Mouse (Mus musculus) cerebellum, adult 18-20 months (tissue): ENCODE results near the gene 4931428F04Rik.

ENCODE experiments used
- DNase-seq, 2 experiments: peaks; one replicate each; pipeline ENCODE4 v3.0.0; 2021

The 4931428F04Rik gene

DNA sequence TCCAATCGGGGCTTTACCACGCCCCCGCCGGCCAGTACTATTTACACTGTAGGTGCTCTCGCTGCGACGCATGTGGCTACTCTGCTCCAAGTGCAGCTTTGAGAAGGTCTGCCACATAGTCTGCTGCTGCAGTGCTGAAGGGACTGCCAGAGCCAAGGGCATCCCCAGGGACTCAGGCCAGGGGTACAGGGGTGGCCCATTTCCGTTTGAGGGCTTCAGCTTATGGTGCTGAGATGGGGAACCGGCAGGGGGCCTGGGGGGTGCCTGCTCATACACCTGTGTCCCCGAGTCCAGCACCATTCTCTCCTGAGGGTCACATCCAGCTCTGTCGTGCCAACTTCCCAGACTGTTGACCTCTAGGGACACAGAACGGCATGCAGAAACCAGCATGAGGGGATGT, 4.2 kb downstream of the 4931428F04Rik start:
- DNase-seq: no peak

DNA sequence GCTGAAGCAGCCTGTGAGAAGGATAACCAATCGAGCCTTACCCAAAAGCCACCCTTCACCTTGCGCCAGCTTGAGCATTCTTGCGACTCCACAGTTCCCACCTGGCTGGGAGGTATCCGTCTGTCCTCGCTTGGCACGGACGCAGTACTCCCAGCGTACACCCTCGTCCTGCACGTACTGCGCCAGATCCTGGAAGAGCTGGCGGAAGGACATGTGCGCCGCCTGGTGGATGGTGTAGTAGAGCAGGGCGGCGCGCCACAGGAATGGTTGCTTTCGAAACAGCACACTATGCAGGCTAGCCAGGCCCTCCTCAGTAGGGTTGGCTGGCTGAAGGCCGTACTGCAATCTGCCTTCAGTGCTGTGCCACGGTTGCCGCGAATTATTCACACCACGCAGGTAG, 6.6 kb downstream of the 4931428F04Rik start:
- peak; percentile 60 to 73 for DNase-seq

DNA sequence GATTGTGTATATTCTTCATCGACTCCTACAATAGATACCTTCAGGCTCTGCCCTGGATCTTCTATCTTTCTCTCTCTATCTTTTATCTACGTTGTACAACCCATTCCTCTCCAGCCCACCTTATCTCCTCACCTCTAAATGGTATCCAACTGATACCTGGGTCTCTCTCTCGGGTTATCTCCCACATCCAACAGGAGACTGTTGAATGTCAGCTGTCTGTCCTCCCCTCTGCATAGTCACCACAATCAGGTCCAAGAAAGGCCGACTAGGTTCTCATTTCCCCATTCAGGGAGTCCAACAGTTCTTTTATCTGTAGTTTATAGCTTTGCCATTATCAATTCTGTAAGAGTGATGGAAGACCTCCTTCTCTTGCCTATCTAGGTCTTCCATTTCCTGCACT, 7.4 kb downstream of the 4931428F04Rik start:
- DNase-seq: no peak

DNA sequence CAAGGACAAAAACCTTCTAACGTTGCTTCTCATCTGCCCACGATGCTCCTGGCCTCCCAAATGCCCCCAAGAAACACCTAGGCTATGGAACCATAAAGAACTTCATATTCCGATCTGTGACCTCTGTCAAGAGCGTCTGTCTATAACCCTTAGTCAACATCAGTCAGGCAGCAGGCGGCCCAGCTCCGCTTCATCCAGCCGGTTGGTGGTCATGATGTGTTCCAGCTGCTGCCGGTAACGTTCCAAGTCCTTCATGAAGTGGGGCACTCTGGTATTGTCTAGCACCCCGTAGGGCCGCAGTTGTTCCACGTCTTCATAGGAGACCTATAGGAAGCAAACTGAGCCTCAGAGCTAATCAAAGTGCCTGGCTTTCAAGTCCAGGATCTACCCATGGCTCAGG, 7.8 kb downstream of the 4931428F04Rik start:
- no peak for DNase-seq

DNA sequence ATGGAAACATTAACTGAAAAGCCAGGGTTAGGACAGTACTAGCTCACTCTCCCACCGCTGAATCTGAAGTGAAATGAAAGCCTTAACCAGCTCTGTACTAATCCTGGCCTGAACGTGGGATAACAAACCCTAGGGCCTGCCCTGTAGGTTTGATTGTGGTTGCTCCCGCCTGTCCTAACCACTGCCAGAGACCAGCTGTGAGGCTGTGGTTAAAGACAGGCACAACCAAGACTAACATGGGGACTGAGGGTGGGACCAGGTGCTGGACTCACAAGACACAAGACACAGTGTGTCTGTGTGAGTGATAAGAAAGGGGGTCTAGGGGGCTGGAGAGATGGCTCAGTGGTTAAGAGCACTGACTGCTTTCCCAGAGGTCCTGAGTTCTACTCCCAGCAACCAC, 9.1 kb downstream of the 4931428F04Rik start:
- DNase-seq: no peak

DNA sequence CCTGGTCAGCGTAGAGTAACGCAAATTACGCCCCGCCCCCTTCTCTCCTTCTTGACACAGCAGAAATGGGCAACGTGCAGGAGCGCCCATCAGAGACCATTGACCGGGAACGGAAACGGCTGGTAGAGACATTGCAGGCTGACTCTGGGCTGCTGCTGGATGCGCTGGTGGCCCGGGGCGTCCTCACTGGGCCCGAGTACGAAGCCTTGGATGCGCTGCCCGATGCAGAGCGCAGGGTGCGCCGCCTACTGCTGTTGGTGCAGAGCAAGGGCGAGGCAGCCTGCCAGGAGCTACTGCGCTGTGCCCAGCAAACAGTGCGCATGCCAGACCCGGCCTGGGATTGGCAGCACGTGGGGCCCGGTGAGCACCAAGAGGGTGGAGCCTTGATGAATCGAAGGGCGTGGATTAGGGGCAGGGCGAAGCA, 10.7 kb downstream of the 4931428F04Rik start:
- DNase-seq: peak; percentile 94

DNA sequence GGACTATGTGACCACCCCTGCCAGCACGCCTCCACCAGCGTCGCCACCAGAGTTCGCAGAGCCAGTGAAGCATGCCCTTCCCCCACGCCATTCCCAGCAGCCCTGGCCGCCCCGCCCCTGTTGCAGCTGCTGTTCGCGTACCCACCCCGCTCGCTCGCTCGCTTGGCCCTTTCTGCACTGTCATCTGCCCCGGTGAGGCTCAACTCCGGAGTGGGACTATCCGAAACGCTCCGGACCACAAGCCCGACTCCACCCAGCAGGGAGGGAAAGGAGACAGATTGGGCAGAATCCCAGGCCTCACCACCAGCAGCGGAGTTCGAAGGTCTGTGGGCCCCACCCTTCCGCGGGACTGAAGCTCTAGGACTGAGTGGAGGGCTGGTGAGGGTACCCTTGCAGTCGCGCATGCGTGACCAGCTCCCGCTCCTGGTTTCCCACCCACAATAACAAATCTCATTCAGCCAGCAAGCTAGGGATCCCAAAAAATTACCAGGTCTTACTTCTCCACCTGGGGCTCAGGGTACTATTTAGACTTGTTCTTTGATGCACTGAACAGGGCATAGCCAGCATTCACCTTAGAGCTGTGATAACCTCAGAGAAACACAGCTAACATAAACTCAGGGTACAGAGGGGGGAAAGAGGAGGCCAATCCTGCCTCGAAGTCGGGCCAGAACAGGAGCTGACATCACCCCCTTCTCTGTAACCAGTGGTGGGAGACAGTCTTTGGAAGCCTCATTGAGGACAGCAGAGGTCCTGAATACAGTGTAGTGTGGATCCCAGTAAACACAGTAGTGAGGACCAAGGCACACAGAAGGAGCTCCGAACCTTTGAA, 13.2 kb downstream of the 4931428F04Rik start:
- DNase-seq: peak in 1 of 2 experiments; percentile 43

DNA sequence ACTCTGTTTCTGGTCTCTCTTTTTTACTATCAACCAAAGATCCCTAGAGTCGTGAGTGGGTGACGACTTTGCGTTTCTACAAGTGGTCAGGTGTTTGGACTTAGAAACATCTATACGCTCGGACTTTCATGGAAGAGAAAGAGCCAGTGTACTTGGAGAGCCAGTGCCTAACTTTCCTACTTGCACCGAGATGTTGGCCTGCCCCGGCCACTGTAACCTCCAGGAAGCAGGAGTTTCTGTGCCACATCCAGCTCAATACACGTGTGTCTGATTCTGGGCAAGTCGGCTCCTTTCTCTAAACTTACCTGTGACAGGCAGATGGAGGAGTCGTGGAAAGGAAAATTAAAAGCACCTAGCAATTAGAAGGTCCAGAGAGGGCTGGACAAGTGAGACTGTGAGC, 13.8 kb downstream of the 4931428F04Rik start, which contains the start of gene Nol3:
Nol3 (plus strand) TSS at position 301 of the 400 bp plus-strand sequence.
- no peak for DNase-seq

DNA sequence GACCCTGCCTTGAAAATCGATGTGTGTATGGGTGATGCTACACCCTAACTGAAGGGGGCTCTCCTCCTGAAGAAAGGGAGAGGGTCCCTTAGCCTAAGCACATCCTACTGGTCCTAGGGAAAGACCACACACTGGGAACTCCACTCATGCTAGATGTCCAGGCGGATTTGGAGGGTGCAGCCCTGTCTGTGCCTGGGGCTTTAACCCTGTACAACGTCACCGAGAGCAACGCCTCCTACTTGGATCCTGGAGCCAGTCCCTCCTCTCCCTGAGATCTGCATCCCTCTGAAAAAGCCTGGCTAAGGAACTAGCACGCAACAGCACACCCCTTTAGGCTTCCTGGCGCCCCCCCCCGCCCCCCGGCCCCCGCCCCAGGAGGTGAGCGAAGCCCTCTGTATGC, 14.3 kb downstream of the 4931428F04Rik start:
- DNase-seq: no peak

DNA sequence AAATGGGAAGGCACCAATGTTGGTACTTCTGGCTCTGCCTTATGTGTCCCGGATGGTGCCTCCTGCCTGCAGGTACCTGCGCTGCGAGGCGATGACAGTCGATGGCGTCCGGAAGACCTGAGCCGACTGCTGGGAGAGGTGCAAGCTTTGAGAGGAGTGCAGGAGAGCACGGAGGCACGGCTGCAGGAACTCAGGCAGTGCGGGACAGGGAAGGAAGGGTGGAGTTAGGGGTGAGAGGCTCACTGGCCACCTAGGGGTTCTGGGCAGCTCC, 18.8 kb downstream of the 4931428F04Rik start:
- DNase-seq: peak in 1 of 2 experiments; percentile 18

DNA sequence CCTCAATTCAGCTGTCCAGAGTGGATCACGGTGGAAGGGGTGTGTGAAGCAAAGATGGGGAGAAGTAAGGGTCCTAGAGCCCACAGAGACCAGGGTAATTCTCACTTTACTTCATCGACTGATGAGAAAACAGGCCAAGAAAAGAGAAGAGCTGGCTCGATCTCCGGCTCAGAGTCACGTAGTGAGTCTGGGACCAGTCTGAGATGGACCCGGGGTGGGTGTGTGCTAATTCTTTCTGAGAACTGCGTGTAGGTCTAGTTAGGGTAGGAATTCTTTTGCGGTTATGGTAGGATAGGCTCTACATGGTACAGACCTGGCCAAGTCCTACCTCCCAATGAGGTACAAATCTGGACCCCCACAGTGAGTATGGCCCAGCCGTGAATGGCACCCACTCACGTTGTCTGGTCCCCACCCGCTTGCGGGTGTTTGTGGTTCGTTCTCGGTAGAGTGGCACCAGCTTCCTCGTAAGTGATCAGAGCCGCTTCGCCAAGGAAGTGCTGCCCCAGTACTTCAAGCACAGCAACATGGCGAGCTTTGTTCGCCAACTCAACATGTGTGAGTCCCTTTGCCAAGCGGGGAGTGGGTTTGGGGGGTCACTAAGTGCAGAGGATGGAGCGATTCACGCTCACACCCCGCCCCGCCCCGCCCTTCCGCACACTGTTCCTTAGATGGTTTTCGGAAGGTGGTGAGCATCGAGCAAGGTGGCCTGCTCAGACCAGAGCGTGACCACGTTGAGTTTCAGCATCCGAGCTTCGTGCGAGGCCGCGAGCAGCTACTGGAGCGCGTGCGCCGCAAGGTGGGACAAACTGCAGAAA, 19.4 kb downstream of the 4931428F04Rik start:
- peak in 1 of 2 experiments; percentile 20 for DNase-seq

DNA sequence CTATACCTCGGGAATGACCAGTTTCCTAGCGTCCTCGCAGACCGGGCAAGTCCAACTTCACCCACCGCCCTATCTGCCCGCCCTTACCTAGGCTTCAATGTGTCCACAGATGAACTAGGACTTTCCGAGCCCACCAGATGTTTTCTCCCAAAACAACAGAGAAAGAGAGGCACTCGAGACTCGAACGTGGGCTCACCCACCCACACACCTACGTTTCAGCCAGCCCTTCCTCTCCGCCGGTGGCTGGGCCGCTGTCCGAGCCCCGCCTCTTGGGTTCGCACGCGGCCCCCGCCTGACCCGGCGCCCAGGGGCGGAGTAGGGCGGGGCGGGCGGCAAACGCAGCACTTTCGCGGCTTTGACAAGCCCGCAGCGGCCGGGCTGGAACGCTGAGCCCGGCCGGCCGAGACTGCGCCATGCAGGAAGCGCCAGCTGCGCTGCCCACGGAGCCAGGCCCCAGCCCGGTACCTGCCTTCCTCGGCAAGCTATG, 20.2 kb downstream of the 4931428F04Rik start, which contains the start of gene Hsf4:
Hsf4 (plus strand) TSS at position 341 of the 487 bp plus-strand sequence.
- peak; percentile 69 to 73 for DNase-seq

DNA sequence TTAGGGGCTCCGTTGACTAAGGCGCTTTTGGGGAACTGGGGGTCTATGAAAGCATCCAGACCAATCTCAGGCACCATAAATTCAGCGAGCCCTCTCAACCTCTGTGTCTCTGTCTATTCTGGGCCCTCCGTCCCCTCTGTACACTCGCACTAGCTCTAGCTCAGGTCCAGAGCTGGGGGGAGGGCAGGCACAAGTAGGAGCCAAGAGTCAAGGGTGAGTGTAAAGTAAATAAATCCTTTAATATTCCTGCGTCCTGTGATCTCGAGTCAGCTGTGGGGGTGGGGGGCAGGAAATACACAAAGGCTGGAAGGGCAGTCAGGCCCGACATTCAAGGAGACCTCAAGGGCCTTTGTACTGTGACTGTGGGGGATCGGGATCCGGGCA, 20.6 kb downstream of the 4931428F04Rik start:
- DNase-seq: no peak

DNA sequence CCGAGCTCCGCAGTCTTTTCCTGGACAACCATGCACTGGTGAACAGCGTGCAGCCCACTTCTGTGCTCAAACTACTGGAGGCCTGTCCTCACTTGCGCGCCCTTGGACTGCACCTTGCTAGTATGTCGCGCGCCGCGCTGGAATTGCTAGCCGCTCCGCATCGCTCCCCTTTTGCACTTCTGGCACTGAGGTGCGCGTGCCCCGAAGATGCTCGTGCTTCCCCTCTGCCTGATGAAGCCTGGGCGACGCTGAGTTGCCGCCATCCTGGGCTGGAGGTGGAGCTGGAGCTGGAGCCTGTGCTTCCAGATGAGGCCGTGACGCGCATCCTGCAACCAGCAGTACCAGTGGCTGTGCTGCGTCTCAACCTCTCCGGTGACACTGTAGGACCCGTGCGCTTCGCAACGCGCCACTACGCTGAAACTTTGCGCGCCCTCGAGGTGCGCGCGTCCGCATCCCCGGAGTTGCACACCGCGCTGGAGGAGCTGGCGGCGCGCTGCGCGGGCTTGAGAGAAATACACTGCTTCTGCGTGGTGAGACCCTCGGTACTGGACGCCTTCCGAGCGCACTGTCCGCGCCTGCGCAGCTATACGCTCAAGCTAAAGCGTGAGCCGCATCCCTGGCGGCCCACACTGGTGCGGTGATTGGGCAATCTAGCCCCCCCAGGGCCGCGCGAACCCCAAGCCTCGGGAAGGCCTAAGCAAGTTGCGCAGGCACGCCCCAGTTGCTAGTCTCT, 21.2 kb downstream of the 4931428F04Rik start:
- DNase-seq: peak; percentile 74 to 75

DNA sequence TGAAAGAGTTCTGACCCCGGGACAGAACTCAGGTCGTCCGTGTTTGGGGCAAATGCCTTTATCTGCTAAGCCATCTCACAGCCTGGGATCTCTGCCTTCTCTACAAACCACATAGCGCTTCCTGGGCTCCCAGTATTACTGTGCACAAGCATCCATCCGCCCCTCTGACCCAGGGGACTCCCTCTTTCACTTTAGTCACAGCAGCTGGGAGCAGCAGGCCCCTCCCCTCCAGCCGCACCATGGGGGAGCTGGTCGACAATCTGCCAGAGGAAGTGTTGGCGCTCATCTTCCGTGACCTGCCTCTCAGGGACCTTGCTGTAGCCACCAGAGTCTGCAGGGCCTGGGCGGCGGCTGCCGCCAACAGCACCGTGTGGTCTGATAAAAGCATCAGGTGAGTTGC, 22.9 kb downstream of the 4931428F04Rik start:
- DNase-seq: no peak

DNA sequence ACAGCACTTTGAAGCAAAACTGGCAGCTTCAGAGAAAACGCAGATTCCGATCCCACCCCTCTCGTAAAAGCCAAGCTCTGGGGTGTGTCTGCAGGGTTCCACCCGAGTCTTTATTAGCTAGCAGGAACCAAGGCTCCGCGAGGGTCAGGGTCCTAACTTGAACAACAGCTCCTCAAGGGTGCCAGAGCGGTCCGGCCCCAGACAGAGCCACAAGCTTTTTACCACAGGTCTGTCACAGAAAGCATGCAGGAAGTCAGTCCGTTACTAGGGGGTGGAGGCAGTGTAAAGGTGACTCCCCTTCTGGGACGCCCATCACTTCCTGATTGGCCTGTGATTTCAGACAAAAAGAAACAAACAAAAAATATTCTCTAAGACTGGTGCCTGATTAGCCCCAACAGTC, 24.5 kb downstream of the 4931428F04Rik start:
- DNase-seq: no peak

DNA sequence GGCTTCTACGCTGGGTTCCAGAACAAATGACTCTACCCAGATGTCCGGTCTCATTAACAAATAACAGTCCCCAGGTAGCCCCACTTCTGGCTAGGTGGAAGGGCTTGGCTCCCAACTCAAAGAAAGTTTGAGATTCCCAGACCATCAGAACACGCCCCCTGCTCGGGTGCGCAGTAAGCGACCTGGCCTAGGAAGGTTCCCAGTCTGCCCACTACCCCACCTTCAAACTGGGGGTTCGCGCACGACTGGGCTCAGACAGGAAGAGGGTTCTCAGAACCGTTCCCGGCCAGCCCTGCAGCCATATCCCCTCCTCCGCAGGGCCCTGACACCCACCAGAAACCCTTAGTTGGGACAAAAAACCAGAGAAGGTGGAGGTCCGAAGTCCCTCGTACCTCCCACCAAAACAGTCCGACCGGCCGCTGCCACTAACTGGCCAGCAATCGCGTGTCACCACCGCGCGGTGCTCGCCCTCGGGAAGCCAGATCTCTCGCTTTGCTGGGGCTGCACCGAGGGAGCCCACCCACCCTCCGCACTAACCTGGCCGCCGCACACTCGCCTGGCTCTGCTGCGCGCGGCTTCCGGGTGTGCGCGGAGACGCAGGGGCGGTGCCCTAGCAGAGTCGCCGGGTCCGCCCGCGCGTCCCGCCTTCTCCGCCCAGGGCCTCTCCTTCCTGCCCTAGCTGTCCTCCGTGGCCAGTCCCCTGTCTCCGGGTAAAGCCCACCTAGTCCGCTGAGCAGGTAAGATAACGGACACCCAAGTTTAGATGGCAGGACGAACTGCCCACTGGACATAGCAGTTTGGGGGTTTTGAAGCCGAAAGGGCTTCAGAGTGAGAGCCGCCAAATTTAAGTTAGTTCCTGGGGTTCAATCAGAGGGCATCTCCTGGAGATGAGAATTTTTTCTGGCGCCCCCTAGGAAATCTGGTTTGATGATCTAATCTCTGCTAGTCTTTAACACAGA, 25.4 kb downstream of the 4931428F04Rik start, which contains the start of the genes Tradd and Fbxl8:
Tradd (minus strand) TSS at position 586 of the 959 bp plus-strand sequence.
Fbxl8 (plus strand) TSS at position 625 of the 959 bp plus-strand sequence.
- peak; percentile 67 to 74 for DNase-seq

DNA sequence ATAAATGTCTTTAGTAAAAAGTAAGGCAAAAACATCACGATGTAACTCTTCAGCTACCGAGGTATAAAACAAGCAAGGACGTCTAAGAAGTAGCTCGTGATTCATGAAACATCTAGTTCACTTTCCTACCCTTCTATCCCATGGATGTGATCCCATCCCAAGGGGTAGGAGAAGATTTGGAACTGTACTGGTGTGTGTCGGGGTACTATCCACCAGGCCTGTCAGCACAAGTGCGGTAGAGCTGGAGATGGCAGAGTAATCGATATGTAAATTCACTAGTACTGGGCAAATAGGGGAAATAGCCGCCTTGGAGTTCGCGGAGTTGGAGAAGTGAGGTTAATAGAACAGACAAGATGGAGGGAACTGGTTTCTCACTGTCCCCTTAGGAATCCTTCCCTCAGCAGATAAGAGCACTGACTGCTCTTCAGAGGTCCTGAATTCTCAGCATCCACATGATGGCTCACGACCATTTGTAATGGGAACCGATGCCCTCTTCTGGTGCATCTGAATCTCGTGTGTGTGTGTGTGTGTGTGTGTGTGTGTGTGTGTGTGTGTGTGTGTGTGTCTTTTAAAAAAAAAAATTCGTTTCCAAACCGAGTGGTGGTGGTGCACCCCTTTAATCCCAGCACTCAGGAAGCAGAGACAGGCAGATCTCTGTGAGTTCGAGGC, 26.3 kb downstream of the 4931428F04Rik start:
- no peak for DNase-seq

DNA sequence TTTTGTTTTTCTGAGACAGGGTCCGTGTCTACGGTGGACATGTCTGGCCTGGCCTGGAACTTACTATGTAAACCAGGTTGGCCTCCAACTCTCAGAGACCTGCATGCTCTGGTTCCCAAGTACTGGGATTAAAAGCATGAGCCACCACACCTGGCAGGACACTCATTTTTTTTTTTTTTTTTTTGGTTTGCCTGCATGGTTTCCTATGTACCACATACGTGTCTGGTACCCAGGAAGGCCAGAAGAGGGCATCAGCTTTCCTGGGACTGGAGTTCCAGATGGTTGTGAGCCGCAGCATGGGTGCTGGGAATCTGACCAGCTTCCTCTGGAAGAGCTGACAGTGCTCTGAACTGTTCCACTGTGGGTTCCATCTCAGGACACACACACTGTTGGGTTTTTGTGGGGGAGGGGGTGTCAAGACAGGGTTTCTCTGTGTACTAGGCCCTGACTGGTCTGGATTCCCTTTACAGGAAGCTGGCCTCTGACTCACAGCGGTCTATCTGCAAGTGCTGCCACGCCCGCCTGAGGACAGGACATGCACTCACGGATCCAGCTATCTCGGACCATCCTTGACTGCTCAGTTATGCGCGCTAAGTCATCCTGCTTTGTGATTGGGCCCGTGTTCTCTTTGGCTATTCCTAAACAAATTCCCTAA, 28.2 kb downstream of the 4931428F04Rik start:
- no peak for DNase-seq

DNA sequence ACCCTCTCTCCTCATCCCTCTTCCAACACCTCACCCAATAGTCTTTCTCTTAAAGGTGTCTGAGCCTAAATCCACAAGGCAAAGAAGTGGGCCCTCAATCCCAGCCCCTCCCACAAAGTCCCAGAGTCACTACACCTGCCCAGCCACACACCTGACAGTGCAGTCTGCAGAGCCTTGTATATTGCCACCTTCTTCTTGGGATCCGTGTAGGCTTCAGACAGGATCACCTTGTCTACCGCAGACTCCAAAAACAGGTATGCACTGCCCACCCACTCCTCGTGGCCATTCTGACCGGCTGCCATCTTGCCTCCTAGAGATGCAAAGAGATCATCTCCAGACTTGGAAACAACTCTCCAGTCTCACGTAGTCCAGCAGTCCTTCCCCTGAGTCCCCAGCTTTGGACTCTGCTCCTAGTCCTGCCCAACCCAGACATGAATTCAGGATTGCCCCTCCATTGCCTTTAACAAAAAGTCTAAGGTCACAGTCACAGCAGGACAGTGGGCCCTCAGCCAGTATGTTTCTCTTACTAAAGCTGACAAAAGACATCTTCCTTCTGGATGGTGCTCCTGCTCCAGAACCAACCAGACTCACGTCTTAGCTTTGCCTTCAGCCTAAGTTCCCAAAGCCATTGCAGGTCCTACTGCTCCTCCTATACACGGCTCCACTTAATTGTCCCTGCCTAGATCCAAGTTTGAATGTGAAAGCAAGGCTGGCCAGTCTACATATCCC, 29.1 kb downstream of the 4931428F04Rik start:
- no peak for DNase-seq
